Mouse (Mus musculus) gastrocnemius, adult 18-20 months (tissue): ENCODE measurements at regions not wholly inside any gene's neighbourhood (a gene's known extent, or its start where the extent isn't known, plus 50 kb on each side); places are given as distances from the start of the nearest gene placed in this dataset.

Experiments used
- DNase-seq: peaks from one replicate; pipeline ENCODE4 v3.0.0; 2021; ENCODE audit warnings: low spot score

DNA sequence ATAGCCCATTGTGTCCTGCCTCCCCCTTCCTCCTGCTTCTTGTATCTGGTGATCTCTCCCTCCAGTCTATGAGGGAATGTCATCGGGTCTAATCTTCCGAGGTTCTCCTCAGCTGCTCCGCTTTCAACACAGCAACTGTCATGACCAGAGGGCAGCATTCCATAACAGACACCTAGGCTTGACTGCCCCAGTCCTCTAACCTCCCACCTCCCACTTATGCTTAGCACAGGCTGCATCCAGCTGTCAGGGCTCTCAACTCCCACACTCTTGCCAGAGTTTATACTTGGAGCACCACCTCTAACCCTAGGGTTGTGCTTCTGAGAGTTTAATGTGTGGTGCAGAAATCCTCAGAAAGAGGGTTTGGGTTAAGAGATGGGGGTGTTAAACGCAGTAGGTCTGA is 137.9 kb upstream of the Rbms1 start:
- no peak for DNase-seq

DNA sequence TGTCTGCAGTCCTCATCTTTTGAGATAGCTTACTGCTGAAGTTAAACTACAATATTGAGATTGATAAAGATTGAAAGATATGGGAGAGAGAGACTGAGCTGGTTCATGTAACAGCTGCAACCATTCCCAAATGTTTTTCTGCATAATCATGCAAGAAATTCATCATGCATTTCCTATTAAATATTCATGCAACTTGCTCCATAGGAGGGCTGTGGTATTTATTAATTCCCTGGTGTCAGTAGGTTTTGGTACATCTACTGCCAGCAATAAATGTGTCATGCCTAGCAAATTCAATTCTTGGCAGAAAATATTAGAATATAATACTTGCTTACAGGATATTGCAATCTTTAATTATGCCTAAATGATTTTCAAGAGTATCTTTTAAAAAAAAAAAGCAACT is 125.5 kb upstream of the Rbms1 start:
- no peak for DNase-seq

GRCm38 (mm10) chr2:61084835-61085234 is 121.8 kb upstream of the Rbms1 start:
- DNase-seq = no peak

DNA sequence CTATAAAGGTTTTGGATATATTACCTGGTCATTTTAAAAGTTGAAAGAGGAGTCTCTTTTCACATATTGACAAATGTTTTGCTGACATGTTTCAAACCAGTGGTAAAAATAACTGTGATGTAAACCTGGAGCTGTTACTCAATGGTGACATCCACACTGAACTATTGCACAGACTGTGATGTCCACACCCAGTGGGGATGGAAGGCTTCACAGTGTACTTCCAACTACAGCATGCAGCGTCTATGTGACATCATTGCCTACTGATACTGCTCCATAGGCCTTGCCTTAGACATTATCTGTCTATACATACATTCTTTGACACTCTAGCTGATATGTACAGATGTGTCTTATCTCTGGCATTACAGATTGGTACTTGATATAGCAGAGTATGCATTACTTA is 120.1 kb upstream of the Rbms1 start:
- no peak for DNase-seq

GRCm38 (mm10) chr2:61082640-61083039 is 119.6 kb upstream of the Rbms1 start:
- DNase-seq = no peak

DNA sequence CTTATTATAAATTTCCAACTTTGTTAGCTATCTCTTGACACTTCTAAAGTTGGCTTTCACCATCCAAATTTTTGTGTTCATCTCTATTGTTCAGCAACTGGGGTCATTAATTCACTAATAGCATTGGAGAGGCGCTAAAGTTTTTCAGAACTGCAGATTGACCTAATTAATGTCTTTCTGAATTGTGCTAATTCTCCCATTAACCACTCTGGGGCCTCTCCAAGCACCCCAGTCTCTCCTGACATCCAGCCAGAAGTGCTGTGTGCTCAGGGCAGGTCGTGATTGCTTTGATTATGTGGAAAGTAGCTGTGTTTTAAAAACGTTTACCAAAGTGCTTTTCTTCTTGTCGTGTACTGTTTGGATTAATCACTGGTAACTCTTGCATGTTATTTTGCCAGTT is 117.0 kb upstream of the Rbms1 start:
- DNase-seq = no peak

- no peak for DNase-seq
These were observed 108.0 kb upstream of the Rbms1 start for GRCm38 (mm10) chr2:61071025-61071424.

DNA sequence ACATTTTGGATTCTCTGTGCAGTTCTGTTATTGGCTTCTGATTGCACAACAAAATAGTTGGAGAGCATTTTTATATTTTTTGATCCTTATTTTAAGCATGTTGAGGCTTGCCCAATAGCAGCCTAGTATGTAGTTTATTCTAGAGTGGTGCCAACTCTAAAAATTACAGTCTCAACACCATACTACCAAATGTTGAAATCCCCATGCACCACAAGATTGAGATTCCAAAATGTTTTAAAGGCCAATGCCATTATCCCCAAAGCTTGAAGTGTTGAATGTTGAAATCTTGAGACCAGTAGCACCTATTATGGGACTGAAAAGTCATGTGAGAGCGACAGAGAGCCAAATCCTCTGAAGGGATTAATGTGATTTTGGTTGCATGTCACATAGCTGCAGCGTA is 104.9 kb upstream of the Rbms1 start:
- no peak for DNase-seq

DNA sequence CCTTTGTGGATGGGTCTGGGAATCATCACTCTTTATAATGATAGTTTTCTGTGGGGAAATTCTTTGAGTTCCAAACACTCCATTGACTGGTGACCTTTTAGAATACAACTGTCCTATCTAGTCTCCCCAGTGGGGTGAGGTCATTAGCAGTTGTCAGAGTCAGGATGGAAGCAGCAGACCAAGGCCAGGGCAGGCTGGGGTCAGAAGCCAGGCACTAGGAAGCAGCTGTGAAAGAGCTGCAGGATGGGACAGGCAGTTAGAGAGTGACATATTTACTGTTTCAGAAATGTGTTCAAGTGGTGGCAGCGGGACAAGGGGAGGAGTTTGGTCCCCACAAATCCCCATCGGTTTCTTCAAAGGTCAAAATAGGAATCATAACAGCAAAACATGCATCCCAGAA is 99.1 kb upstream of the Rbms1 start:
- DNase-seq = peak; percentile 52

- DNase-seq = no peak
These were observed 97.9 kb upstream of the Rbms1 start for GRCm38 (mm10) chr2:61060906-61061305.

- no peak for DNase-seq
These were observed 95.7 kb upstream of the Rbms1 start for GRCm38 (mm10) chr2:61058545-61059235.

DNA sequence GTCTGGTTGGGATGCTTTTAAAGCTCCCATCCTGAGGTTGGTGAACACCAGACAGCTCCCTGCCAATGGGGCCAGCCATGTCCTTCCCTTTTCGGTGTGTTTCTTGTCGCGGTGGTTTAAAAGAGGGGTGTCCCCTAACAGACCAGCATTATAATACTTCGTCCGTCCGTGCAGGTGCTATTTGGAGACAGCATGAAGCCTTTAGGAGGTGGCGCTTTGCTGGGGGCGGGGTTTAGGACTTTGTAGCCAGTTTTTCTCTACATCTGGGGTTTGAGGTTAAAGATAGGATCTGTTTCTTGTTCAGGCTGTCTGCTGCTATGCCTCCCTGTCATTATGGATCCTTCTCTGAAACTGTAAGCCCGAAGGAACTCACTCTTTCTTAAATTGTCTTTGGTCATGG is 89.3 kb upstream of the Rbms1 start:
- DNase-seq = no peak

DNA sequence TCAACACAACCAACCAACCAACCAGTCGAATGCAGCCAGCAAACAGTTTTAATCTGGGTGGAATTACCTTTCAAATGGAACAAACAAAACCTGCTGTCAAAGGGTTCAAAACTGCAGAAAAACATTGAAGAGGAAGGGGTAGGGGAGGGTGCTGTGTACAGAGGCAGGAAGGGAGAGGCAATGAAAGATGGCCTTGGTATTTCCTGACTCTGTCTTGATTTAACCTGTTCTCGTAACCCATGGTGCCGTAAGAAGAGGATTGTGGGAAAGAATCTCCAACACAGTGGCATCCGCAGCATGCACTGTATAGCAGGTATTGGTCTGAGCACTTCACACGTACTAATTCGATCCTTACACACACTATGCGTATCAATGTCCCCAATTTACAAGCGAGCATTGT is 88.8 kb upstream of the Rbms1 start:
- no peak for DNase-seq

DNA sequence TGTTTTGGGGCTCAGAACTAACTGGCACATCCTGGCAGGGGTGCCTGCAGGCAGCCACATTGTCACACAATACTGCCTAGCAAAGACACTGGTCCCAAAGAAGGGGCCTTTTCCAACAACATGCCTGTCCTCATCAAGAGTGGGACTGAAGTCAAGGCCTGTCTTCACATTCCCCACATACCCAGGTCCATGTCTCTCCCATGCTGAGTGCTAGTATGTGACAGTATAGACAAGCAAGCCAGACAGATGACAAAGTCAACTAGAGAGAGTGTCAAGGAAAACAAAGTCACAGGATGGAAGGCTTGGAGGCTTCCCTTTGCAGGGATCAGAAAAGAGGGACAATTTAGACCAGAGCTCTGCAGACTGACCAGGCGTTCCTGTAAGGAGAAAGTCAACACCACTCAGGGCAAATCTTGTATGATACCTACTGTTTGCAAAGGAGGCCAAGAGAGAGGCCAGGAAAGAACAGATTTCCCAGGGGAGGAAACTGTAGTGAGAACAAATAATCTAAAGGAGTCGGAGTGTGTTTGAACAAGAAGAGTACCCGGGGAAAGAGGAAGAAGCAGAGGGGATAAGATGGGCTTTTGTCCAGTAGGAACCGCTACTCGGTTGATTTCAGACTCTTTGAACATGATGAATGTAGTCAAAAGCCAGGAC is 83.2 kb upstream of the Rbms1 start:
- DNase-seq = no peak

DNA sequence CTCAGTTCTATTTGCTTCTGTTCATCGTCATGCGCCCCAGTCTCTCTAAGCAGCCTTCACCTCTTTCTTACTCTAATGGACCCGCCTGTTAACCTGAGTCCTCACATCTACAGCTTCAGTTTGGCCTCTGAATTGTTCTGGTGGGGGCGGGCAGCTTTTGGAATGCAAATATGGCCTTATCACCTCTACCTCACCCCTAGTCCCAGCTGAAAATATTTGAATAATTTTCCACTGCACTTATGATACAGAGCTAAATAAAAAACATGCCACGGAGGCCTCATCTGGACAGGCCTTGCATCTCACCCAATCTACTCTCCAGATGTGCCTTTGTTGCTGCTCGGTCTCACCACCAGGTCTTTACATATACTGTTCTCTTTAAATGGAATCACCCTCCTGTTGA is 82.5 kb upstream of the Rbms1 start:
- DNase-seq = no peak

DNA sequence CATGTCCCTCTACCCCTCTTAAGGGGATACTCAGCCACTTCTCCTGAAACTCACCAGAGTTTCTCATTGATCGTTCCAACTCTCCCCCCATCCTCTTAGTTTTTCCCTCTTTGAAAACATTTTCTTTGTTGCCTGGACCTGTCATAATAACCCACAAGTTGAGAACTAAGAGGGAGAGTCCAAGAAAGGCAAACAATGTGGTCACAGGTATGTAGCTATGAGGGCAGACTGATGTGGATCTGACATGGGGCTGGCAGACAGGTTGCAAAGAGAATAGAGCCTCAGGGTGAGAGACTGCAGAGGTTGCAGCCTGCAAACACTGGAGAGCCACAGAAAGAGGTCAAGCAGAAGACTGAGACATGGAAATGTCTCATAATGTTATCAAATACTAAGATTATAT is 69.9 kb upstream of the Rbms1 start:
- DNase-seq = no peak

DNA sequence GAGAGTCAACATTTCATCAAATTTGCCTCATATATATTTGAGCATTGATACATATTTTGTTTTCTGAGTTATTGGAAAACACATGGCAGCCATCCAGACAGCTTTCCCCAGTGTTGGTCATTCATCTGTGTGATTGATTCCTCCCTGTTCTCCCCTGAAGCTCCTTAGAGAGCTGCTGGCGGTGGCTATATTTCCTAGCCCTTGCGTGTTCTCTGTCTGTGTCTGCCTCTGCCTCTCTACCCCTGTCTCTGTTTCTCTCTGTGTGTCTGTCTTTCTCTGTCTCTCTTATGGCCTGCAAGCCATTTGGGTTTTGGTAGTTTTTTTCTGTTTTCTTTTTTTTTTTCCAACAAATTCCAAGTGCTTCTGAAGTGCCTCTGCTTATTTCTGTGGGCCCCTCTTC is 66.7 kb upstream of the Rbms1 start:
- no peak for DNase-seq

DNA sequence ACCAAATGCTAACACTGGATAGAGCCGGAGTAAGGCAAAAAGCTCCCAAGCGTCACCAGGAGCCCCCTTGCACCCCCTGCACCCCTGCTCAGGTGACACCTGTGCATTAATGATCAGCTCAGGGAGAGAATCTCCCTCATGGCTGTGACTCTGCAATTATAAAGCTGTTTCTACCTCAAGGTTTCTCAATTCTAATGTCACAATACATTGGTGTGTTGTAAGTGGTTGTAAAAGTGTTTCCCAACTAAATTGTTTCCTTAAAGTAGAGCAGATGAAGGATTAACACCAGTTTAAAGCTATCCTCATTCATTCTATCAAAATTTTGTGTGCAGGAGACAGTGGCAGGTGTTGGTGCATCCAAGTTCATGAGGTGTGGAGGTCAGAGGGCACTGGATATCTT is 65.6 kb upstream of the Rbms1 start:
- DNase-seq = no peak

DNA sequence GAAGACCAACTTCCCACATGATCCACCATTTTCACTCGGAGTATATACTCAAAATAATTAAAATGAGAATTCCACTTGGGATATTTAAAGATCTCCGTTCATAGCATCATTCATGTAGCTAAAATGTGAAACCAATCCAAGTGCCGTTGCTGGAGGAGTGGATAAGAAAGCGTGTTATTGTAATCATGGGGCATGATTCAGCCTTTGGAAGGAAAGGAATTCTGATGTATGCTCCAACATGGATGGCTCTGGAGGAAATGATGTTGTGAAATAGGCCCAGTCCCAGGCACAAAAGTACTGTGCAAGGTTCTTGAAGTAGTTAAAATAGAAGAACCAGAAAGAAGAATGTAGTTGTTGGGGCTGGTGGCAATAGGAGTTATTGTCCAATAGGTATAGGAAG is 64.7 kb upstream of the Rbms1 start:
- no peak for DNase-seq

GRCm38 (mm10) chr2:61022411-61022810 is 59.4 kb upstream of the Rbms1 start:
- DNase-seq = no peak

DNA sequence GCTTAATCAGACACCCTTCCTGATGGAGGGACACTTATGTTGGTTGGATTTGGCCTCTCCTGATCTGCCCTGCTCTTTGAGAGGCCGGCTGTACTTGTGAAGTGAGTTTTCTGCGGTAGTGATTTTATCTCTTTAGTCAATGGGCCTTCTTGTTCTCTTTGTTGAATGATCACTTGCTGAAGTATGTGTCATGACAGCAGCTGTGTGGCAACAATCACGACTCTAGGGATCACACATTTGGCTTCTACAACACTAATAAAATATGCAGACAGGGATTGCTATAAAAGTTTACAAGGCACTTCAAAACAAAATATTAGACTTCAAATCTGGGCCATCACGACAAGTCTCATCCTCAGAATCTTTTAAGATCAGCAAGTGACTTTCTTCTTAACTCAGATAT is 57.8 kb upstream of the Rbms1 start:
- no peak for DNase-seq

GRCm38 (mm10) chr2:61013006-61013405 is 50.0 kb upstream of the Rbms1 start:
- DNase-seq = no peak
